Mouse (Mus musculus): ENCODE measurements at regions not wholly inside any gene's neighbourhood (a gene's known extent, or its start where the extent isn't known, plus 50 kb on each side); places are given as distances from the start of the nearest gene placed in this dataset.

DNA sequence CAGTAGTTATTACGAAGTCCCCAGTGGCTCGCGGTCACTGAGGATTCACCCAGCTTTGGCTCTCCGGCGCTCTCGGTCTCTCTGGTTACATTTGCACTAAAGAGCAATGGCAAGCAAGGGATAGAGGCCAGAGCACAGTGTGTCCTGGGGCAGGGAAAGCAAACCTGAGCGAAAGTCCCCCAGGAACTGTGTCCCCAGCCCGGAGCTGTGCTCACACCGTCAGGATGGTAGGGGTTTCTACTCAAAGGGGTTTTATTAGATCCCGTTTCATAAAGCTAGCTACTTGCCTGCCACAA is 125.6 kb downstream of the Nkx6-1 start:
- no peak for TF ChIP-seq CTCF (IDR thresholded peaks at IDR 0.05; ENCODE audit: insufficient read depth, low read length)
- TF ChIP-seq POLR2A (IDR thresholded peaks at IDR 0.05; ENCODE audit: borderline replicate concordance, extremely low read depth, low read depth, low read length), result no peak
